In genomic region chr9:104379532-104380162, GRCm38 (mm10) we compare ENCODE assay signal across 10 mouse cellular contexts. TPM values are rescaled to one million over a fixed set of nuclear protein-coding genes. Genes with fewer than 3 reads are reported as not detected.
DNase-seq lines count a peak whose midpoint lies in the region; ATAC-seq and TF ChIP-seq lines count a peak whose summit lies in the region.
"Had no signal": no experiment of that assay in that cellular context is flagged by ENCODE, and none has a peak within 500 bp of the region (broad histone marks: within the 10 kb centered on the region; RNA-seq: fewer than 3 reads in every experiment).

No protein-coding gene starts in this region.

- no peaks in the 10 kb centered on the region for H3K9me3 ChIP-seq in heart, embryonic 10.5 days
- no peaks in the 10 kb centered on the region for H3K9me3 ChIP-seq in midbrain, postnatal 0 days (ENCODE audit: low read length)
- no peaks in the 10 kb centered on the region for H3K9me3 ChIP-seq in midbrain, embryonic 15.5 days
- H3K9me3 ChIP-seq: embryonic facial prominence, embryonic 12.5 days had no signal

- intact Hi-C loops in heart, adult 2 months (cut with DNase I): loop anchor here (2.0 to 5.0 kb wide), 2 partner anchors 62 to 103 kb away; no protein-coding TSS in a partner anchor

- no peaks in the 10 kb centered on the region for H3K36me3 ChIP-seq in heart, adult 2 months (ENCODE audit: control insufficient read depth, insufficient read depth, low read length)
- H3K36me3 ChIP-seq in heart, embryonic 10.5 days: no peaks in the 10 kb centered on the region
- H3K36me3 ChIP-seq in midbrain, postnatal 0 days (ENCODE audit: insufficient read depth, low read length): no peaks in the 10 kb centered on the region
- H3K36me3 ChIP-seq in midbrain, embryonic 15.5 days (replicated peaks): no peaks in the 10 kb centered on the region
- H3K36me3 ChIP-seq: embryonic facial prominence, embryonic 12.5 days; limb, embryonic 12.5 days had no signal

- no peak overlapping the region for H3K9ac ChIP-seq in heart, adult 2 months (ENCODE audit: low read depth, low read length)
- H3K9ac ChIP-seq in midbrain, postnatal 0 days (replicated peaks; ENCODE audit: low read length, poor library complexity, severe bottlenecking): no peak overlapping the region
- H3K9ac ChIP-seq in midbrain, embryonic 15.5 days: no peak overlapping the region
- H3K9ac ChIP-seq: embryonic facial prominence, embryonic 12.5 days; limb, embryonic 12.5 days had no signal

- no peak for DNase-seq in heart, adult 2 months
- no peak for DNase-seq in heart, embryonic 10.5 days (ENCODE audit: low spot score)
- peak; percentile 68 for DNase-seq in midbrain, postnatal 0 days (ENCODE audit: low spot score)
- DNase-seq in Muller cell, postnatal 12 days (ENCODE audit: inconsistent ontology term): peak; percentile 43
- DNase-seq in forelimb bud, embryonic 11.5 days (ENCODE audit: low read depth, low spot score): peak; percentile 47
- no peak for DNase-seq in yolk sac, embryonic 10.5 days (ENCODE audit: low spot score)
- no peak for DNase-seq in testis, postnatal 10 days (ENCODE audit: low spot score)

- TF ChIP-seq EP300 in heart, adult 2 months (IDR thresholded peaks at IDR 0.05; ENCODE audit: insufficient read depth, low read depth, low read length): no peak

- TF ChIP-seq POLR2A in heart, adult 2 months (IDR thresholded peaks at IDR 0.05; ENCODE audit: insufficient read depth, low read depth, low read length): no peak

- H3K79me2 ChIP-seq in heart, adult 2 months (replicated peaks; ENCODE audit: control insufficient read depth, insufficient read depth, low read length): no peaks in the 10 kb centered on the region

- H3K4me1 ChIP-seq in heart, adult 2 months (ENCODE audit: control insufficient read depth, insufficient read depth, low read length): no peaks in the 10 kb centered on the region
- no peaks in the 10 kb centered on the region for H3K4me1 ChIP-seq in heart, embryonic 10.5 days
- H3K4me1 ChIP-seq in midbrain, postnatal 0 days (ENCODE audit: insufficient read depth, low read length): no peaks in the 10 kb centered on the region
- H3K4me1 ChIP-seq in midbrain, embryonic 15.5 days: no peaks in the 10 kb centered on the region
- H3K4me1 ChIP-seq: embryonic facial prominence, embryonic 12.5 days; limb, embryonic 12.5 days had no signal

- H3K4me2 ChIP-seq in midbrain, postnatal 0 days (ENCODE audit: low read depth, low read length, poor library complexity, severe bottlenecking): no peak overlapping the region
- H3K4me2 ChIP-seq in midbrain, embryonic 15.5 days: no peak overlapping the region
- H3K4me2 ChIP-seq: embryonic facial prominence, embryonic 12.5 days; limb, embryonic 12.5 days had no signal

- 55% methylated on average over 9 of the region's 9 CpGs for WGBS in heart, adult 2 months
- 60% methylated on average over 9 of the region's 9 CpGs for WGBS in heart, embryonic 10.5 days
- 69% methylated on average over 9 of the region's 9 CpGs for WGBS in midbrain, postnatal 0 days
- WGBS in midbrain, embryonic 15.5 days: 68% methylated on average over 9 of the region's 9 CpGs

- H3K27me3 ChIP-seq in heart, adult 2 months (ENCODE audit: control insufficient read depth, insufficient read depth, low read length): no peaks in the 10 kb centered on the region
- no peaks in the 10 kb centered on the region for H3K27me3 ChIP-seq in heart, embryonic 10.5 days (ENCODE audit: insufficient read depth, poor library complexity, severe bottlenecking)
- H3K27me3 ChIP-seq in midbrain, postnatal 0 days (ENCODE audit: insufficient read depth, low read length): no peaks in the 10 kb centered on the region
- H3K27me3 ChIP-seq in midbrain, embryonic 15.5 days (replicated peaks): no peaks in the 10 kb centered on the region
- H3K27me3 ChIP-seq: embryonic facial prominence, embryonic 12.5 days; limb, embryonic 12.5 days had no signal

- TF ChIP-seq CTCF in heart, adult 2 months (IDR thresholded peaks at IDR 0.05): peak; percentile 69
- peak; percentile 76 for TF ChIP-seq CTCF in midbrain, postnatal 0 days (IDR thresholded peaks at IDR 0.05)

- H3K27ac ChIP-seq in heart, adult 2 months: no peak overlapping the region
- H3K27ac ChIP-seq in heart, embryonic 10.5 days: no peak overlapping the region
- no peak overlapping the region for H3K27ac ChIP-seq in midbrain, postnatal 0 days (ENCODE audit: low read depth, low read length)
- no peak overlapping the region for H3K27ac ChIP-seq in midbrain, embryonic 15.5 days
- H3K27ac ChIP-seq: embryonic facial prominence, embryonic 12.5 days; limb, embryonic 12.5 days had no signal

- no peak for ATAC-seq in midbrain, postnatal 0 days (ENCODE audit: low FRiP score)
- ATAC-seq in midbrain, embryonic 15.5 days (replicated peaks): no peak

- no peak overlapping the region for H3K4me3 ChIP-seq in heart, adult 2 months
- no peak overlapping the region for H3K4me3 ChIP-seq in heart, embryonic 10.5 days
- no peak overlapping the region for H3K4me3 ChIP-seq in midbrain, postnatal 0 days (ENCODE audit: low read depth, low read length)
- H3K4me3 ChIP-seq in midbrain, embryonic 15.5 days: no peak overlapping the region
- H3K4me3 ChIP-seq: embryonic facial prominence, embryonic 12.5 days; limb, embryonic 12.5 days had no signal

RNA-seq across cellular contexts. Expression of gene Acpp, which starts 42.1 kb away (rescaled TPM):
- under 1 TPM; 0.23 to 0.41 TPM for total RNA-seq in heart, adult 2 months (2021)
- 0.03 and 0.35 TPM in 2 replicates for polyA plus RNA-seq in heart, adult 2 months (2012; rRNA removed)
- polyA plus RNA-seq in heart, embryonic 10.5 days (2016; fragmentation: Nextera tagmentation; extraction: Ambion mirVana): 0.08 and 0.14 TPM in 2 replicates
- 1.3 and 2.4 TPM in 2 replicates for total RNA-seq in midbrain, postnatal 0 days (2014; rRNA removed)
- polyA plus RNA-seq in midbrain, postnatal 0 days (2015; fragmentation: Nextera tagmentation; extraction: Ambion mirVana): 0.53 TPM in 2 replicates
- polyA plus RNA-seq in midbrain, embryonic 15.5 days (2015; fragmentation: Nextera tagmentation; extraction: Ambion mirVana): 0.40 and 0.45 TPM in 2 replicates

Comparison
In these comparisons a context has a peak if more than half of its experiments do, and no peak if none do; other contexts are left out.
1. DNase-seq: peak in midbrain, postnatal 0 days (single experiment), Muller cell, postnatal 12 days (single experiment) and forelimb bud, embryonic 11.5 days (single experiment); none in heart, adult 2 months (0 of 2), heart, embryonic 10.5 days (single experiment), yolk sac, embryonic 10.5 days (single experiment) and testis, postnatal 10 days (single experiment).